Mouse (Mus musculus): ENCODE data around the gene Dhcr24. TPM values are rescaled to one million over a fixed set of nuclear protein-coding genes. Genes with fewer than 3 reads are reported as not detected.
A peak's percentile ranks its signal among the peaks of the same experiment; 100 is the strongest.

The Dhcr24 gene
- total RNA-seq (2021) = 1 to 10 TPM; 2.5 to 3.8 TPM
- long read RNA-seq, experiment 1, full-length matches to known transcripts = 1 of 1 reads
- long read RNA-seq, experiment 1, partial matches to known transcripts = 0 of 1 reads
- long read RNA-seq, experiment 1, other reads (novel, unspliced or antisense) = 0 of 1 reads
- long read RNA-seq, experiment 2 = 0 reads

DNA sequence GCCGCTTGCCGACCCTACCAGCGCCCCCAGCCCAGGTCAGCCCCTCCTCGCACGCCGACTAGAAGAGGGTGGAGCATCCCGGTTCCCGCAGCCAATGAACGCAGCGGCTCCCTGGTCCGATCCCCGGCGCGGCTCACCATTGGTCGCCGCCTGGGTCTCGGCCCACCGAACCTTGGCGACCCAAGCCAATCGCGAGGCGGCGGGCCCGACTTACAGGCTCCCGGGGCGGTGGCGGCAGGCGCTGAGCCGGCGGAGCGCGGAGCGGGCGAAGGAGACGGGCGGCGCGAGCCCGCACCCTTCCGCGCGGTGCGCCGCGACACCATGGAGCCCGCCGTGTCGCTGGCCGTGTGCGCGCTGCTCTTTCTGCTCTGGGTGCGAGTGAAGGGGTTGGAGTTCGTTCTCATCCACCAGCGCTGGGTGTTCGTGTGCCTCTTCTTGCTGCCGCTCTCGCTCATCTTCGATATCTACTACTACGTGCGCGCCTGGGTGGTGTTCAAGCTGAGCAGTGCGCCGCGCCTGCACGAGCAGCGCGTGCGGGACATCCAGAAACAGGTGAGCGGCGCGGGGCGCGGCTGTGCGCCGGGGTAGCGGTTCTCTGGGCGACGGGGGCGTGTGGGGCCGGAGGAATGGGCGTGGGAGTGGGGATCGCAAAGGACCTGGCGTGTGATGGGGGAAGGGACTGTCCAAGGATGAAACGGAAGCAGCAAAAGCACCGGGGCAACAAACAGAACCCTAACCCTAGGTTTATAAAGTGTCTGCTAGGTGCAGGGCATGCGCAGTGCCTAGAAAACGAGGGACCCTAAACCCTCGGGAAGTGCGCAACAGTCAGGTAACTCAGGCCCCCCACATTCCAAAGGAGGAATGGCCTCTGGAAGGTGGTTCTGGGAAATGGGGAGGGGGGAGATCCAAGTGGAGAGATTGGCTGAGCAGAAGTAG, at the start of gene Dhcr24:
Gene Dhcr24 (plus strand): TSS at position 193 of the 936 bp plus-strand sequence.
- intact Hi-C loops (cut with DNase I) = no loop called here
- peak; percentile 88 to 91 for DNase-seq

DNA sequence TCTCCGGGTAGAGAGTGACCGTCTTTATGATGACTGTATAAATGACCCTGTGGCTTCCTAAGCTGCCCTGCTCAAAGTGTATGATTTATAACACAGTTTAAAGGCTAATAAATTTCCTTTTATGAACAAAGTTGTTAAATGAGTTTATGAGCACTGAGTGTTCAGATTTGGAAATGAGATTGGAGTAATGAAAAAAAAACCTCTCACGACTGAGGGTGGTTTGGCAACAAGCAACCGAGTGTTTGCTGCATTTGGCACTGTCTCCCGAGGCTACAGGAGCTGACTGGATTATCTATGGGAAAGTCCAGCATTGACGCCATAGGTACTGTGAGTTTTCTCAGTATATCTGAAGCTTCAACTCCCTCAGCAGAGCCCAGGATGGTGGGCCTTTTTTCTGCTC, 46.2 kb upstream of the Dhcr24 start:
- no peak for DNase-seq

DNA sequence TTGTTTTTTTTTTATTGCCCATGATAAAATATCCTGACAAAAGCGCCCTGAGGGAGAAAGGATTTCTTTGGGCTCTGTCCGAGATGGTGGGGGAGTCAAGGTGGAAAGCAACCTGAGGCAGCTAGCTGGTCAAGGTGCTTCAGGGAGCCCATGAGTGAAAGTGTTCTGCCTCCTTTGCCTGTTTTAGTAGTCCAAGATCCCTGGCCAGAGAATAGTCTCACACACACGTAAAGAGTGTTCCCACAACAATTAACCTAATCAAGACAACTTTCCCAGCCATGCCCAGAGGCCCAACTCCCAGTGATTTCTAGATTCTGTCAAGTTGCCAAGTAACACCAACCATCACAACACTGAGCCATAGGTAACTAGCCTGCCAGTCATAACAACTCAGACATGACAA, 38.3 kb upstream of the Dhcr24 start:
- intact Hi-C loops (cut with DNase I) = no loop called here
- DNase-seq = no peak

More for the DNA sequence above, 46.2 kb upstream of the Dhcr24 start:
- intact Hi-C loops (cut with DNase I) = no loop called here

DNA sequence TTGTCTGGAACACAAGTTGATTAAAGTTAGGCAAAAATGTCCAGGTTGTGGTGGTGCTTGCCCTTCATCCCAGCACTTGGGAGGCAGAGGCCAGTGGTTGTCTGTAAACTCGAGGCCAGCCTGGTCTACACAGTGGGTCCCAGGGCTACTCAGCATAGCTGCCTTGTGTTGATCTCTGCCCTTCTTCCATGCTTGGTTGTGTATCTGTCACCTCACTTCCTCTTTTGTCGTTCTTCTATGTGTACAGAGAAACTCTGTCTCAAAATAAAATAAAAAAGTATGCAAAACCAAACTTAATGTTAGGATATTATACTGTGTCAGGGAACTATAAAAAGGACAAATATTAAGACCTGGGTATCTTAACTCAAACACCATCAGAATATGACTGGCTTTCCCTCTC, 36.7 kb upstream of the Dhcr24 start:
- intact Hi-C loops (cut with DNase I) = no loop called here

DNA sequence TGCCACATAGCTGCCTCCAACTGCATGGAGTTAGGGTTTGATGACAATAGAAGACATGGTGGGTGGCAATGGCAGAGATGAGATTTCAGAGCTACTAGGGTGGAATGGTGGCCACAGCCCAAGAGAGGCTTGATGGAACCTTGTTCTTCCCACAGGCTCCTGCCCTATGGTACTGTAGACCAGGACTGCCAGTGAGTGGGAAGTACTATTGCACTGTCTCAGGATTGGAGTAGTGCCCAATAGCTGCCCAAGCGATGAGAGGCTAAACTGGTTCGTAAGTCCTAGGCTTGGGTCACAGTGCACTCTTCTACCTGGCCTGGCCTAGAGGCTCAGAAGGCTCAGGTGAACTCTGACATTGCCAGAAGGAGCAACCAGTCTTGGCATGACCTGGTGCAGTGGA, 35.8 kb upstream of the Dhcr24 start:
- DNase-seq = no peak
- intact Hi-C loops (cut with DNase I) = no loop called here

More for the DNA sequence above, 36.7 kb upstream of the Dhcr24 start:
- no peak for DNase-seq

DNA sequence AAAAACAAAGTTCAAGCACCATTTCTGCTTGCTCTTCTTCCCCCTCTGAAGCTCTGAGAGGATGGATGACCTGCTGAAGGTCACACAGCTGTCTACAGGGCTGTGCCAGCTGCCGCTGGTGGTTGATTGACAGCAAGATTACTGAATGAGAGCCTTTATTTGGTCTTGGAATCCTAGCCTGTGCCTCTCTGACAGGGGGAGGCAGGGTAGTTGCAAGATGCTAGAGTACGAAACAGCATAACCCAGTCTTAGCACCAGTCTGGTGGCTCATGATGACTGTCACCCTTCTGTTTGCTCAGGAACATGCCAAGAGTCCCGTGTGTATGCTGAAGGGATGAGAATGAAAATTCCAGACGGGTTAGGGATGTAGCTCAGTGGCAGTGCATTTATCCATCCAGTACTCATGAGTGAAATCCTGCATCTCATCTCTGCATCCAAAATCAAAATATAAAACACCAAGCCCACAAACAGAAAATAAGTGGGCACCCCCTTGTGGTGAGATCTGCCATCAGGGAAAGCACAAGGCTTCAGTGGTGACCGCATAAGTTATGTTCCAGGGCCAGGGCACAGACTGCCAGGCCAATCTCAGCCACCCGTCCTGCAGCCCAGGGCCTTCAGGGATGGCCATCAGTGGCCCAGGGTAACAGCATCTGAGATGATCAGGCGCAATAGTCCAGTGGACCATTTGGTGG, 32.8 kb upstream of the Dhcr24 start:
- intact Hi-C loops (cut with DNase I) = no loop called here

DNA sequence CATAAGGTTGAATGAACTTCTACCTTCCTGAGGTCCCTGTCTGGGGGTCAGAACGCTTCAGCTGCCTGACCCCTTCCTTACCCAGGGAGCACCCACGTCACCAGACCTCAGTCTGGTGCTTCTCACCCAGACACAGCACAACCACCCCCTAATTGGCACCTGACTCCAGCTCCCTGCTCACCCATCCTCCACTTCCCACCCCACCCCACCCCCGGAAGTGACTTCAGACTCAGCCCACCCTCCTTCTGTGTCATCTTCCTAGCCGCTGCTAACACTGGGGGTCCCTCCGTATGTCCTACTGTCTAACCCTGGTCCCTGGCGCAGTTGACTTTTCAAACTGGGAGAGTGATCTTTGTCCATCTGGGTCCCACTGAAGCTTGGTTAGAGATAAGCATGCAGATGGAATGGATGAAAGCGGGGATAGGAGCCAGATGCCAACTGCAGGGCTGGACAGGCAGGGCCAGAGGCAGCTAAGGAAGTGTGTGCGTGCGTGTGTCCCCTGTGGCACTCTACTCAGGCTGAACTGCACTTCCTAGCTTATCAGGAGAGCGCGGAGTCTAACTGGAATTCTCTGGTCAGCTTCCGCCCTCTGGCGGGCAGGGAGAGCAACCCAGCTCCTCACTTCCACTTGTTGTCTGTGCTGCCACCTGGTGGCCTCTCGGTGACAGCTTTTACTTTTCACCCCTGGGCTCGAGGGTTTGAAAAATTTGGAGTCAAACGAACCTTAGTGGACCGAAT, 31.3 kb upstream of the Dhcr24 start:
- peak; percentile 92 to 93 for DNase-seq
- intact Hi-C loops (cut with DNase I) = loop anchor here (1.0 kb wide), 1 partner anchor 55 kb away; no protein-coding TSS in a partner anchor

More for the DNA sequence above, 32.8 kb upstream of the Dhcr24 start:
- DNase-seq = no peak

DNA sequence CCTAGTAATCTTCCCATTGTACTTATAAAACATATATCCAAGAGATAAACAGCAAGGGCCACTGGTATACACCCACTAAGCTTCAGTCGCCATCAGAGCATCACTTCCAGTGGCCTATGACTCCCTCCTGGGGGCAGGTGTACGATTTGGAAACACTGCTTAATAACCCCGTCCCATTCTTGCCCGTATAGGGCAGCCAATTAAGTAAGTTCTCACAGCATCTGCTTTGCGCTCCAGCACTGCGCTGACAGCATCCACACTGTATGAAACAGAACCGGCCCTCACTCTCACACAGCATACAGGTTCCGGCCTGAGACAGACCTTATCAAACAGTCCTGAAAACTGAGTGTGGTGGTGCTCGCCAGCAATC, 30.7 kb upstream of the Dhcr24 start:
- intact Hi-C loops (cut with DNase I) = no loop called here
- DNase-seq = no peak

DNA sequence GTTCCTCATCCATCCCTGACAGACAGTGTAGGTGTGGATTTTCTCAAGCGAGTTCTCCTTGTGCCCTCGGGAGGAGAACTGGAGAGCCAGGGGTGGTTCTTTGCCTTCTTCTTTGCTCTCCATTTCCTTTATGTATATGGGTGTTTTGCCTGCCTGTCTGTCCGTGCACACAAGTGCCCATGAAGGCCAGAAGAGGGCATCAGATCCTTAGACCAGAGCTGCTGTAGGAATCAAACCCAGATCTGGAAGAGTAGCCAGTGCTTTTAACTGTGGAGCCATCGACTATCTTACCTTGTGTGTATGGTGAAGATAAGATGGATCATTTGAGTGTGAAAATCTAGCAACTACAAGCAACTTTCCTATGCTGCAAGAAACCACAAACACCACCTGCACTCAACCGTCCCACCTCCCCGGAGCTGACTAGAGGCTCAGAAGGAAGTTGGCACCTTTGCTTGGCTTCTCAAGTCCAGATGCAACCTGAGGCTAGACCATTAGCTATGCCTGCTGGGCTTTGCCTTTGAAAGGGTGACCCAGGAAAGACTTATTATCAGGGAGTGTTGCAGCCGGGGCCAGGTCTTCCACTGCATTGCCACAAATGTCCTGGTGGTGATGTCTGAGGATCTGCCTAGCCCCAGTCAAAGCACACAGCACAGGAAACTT, 27.3 kb upstream of the Dhcr24 start:
- intact Hi-C loops (cut with DNase I) = no loop called here
- no peak for DNase-seq

DNA sequence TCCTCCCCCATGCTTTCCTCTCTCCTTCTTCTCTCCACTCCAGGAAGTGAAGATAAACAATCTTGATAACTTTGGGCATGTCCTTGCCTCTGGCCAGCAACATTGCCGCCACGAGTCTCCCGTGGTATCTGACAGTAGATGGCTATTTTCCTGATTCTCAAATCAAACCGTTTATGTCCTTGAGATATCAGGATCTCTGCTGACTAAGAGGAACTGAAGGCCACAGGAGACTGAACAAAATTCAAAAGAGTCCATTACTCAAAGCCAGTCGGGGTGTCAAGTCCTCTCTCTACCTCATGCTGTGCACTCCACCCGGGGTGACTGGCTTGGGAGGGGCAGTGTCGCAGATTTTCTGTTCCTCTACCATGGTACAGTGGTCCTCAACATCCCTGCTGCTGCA, 26.6 kb upstream of the Dhcr24 start:
- DNase-seq = no peak
- intact Hi-C loops (cut with DNase I) = no loop called here

DNA sequence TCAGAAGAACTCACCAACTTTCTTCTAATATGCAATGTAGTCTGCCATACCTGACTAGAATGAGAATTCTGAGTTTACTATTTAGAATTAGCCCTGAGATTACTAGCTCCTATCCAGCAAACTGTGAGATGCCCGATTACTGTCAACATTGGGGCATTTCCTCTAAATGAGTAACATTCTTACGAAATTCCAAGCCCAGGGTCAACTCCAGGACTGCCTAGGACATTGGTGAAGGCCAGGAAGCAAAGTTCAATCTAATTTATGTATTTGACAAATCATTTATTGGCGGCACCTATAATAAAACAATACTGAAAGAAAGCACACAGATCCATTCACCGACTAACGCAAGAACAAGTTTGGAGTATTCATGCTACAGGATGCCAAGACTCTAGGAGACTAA, 21.1 kb upstream of the Dhcr24 start:
- intact Hi-C loops (cut with DNase I) = no loop called here
- no peak for DNase-seq

DNA sequence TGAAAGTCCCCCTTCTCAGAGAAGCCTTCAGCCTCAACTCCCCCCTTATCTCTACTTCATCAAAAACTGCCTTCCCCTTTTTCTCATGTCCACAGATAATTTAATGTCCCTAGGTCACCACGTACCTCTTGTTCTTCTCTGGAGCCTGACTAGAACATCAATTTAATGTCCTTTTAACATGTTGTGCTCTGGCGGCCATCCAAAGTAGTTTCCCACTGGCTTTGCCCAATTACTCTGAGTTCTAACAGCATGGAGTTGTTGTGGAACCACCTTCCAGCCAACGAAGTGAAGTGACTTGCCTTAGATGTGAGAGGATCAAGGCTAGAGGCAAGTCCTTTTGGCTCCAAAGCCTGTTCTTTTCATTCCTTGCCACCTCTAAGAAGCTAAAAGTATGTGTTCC, 19.3 kb upstream of the Dhcr24 start:
- intact Hi-C loops (cut with DNase I) = no loop called here
- DNase-seq = no peak

DNA sequence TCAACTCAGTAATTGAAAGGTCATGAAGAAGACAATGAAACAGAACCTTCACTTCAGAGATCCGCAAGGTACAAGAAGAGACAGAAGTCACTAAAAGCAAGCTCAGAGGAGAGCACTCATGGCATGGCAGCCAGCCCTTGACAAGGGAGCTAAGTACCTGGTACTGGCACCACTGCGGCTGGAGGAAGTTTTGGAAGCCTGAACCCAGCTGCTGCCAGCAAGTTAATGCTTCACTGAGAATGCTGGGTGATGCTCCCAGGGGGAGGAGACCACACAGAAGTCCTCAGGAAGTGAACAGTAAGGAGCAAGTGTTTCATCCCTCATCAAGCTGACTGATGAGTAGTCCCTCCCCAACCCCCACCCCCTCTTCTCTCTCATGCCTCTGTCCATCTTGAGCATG, 18.6 kb upstream of the Dhcr24 start:
- DNase-seq = no peak
- intact Hi-C loops (cut with DNase I) = no loop called here

DNA sequence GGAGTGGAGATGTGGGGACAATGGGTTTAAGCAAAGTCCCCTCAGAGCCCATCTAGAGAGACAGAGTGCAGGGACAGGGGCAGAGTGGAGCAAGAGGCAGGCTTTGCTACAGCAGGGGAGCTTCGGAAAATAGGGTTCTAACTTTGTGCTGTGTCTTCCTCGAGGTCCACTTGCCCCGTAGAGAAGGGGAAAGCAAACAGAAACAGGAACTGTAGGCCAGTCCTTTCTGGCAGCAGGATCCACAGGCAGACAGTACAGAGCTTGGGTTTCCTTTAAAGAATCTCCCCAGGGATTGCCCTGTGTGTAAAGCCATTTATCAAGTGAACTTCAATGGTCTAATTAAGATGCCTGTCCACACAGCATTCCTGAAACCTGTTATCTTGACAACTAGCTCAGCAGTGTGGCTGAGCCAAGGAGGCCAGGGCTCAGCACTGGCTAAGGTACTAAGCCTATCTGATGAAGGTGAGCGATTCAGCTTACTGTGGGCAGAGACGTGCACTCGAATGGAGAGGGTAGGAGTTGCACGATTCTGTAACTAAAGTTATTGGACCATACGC, 14.9 kb upstream of the Dhcr24 start:
- DNase-seq = no peak
- intact Hi-C loops (cut with DNase I) = no loop called here

DNA sequence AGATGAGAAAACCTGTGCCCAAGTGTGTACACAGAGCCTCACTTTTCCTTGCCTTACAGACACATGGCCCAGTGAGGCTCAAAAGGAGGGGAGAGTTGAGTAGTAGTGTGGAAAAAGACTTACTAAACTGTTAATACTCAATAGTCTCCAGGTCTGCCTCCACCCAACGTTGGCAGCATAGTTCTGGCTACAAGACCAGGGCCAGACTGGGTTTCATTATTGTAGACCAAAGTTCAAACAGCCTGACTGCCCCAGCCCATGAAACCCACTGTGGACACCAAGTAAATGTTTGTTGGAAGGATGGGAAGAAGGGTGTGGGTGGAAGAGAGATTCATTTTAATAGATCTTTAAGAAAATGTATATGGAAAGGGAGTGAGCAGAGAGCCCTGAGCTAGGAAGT, 13.9 kb upstream of the Dhcr24 start:
- intact Hi-C loops (cut with DNase I) = no loop called here
- no peak for DNase-seq

DNA sequence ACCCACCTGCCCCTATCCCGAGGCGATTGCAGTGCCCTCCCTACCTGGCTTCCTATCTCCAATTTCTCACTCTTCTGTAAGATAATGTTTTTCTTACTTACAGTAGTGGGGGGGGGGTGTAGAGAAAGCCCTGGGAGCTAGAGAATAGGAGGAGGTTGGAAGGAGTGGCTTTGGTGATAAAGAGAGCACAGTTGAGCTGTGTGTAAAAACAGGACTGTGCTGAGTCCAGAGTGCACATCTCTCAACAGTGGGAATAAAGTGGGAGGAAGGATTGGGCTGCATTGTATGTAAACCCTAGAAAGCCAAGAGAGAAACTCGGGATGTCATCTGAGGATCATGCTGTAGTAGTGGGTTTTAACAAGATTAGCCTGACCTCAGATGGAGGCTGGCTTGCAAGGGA, 12.7 kb upstream of the Dhcr24 start:
- DNase-seq = no peak

DNA sequence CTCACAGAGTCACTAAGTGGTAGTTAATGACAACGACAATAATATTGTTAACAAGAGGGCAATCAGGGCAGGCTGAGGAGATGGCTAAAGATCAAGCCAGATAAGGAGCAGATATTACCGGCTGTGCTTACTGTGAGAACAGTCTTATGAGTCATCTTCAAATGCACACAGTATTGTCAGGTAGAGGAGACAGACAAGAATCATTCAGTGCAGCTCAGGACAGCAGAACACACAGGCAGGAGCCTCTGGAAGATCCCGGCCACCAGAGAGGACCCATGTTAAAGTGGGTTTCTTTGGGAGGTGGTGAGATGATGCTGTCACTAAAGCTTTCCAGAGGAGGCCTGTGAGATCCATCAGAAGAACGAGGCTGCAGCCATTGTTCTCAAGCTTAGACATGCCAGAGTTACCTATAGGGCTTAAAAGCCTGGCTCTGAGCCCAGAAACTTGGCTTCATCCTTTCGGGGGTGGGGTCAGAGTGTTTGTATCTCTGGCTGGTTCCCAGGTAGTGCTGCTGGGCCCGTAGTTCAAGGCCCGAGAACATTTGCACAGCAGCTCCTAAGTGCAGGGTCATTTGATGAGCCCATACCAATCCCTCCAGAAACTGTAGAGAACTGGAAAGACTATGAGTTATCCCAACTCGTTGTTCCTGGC, 10.2 kb upstream of the Dhcr24 start:
- DNase-seq = no peak
- intact Hi-C loops (cut with DNase I) = no loop called here

More for the DNA sequence above, 12.7 kb upstream of the Dhcr24 start:
- intact Hi-C loops (cut with DNase I) = no loop called here

DNA sequence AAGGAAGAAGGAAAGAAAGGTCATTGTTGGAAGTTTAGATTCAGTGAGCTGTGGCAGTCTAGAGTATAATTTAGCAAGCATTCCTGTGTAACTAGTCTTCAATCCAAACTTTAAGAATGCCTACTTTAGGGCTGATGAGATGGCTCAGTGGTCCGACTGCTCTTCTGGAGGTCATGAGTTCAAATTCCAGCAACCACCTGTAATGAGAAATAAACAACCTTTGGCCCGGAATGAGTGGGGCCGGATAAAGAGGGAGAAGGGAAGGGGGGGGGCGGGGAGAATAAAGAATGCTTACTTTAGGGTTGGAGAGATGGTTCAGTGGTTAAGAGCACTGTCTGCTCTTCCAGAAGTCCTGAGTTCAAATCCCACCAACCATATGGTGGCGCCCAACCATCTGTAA, 3.6 kb upstream of the Dhcr24 start:
- DNase-seq = no peak
- intact Hi-C loops (cut with DNase I) = no loop called here

DNA sequence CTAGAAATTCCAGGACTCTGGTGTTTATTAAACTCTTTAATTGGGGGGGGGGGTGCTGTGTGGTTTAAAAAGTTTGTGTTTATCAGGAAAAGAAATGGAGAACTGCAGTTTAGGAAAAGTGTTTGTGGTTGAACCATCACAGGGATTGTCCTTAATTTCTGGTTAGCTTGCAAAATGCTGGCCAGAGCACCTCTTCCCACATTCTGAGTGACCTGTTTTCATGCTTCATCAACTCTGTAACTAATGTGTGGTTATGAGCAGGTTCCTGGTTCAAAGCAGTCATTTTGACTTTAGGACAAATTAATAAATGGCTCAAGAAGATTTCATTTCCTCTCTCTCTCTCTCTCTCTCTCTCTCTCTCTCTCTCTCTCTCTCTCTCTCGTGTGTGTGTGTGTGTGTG, 2.9 kb upstream of the Dhcr24 start:
- DNase-seq = no peak
- intact Hi-C loops (cut with DNase I) = no loop called here

Measured in heart, postnatal 14 days (tissue).